In genomic region chr4:120697799-120698484, GRCm38 (mm10) we compare ENCODE assay signal across 10 mouse cellular contexts. TPM values are rescaled to one million over a fixed set of nuclear protein-coding genes. Genes with fewer than 3 reads are reported as not detected.
A peak's percentile ranks its signal among the peaks of the same experiment; 100 is the strongest.
DNase-seq lines count a peak whose midpoint lies in the region; ATAC-seq and TF ChIP-seq lines count a peak whose summit lies in the region.
"Had no signal": no experiment of that assay in that cellular context is flagged by ENCODE, and none has a peak within 500 bp of the region (broad histone marks: within the 10 kb centered on the region; RNA-seq: fewer than 3 reads in every experiment).

No protein-coding gene starts in this region.

- H3K4me3 ChIP-seq in heart, embryonic 10.5 days, result peak overlapping the region; percentile 41
- H3K4me3 ChIP-seq in ES-Bruce4 (ENCODE audit: low read depth, low read length), result peak overlapping the region; percentile 73
- H3K4me3 ChIP-seq in hindbrain, embryonic 12.5 days, result no peak overlapping the region
- H3K4me3 ChIP-seq in liver, postnatal 0 days (ENCODE audit: low read depth, low read length), result no peak overlapping the region

- no peaks in the 10 kb centered on the region for H3K9me3 ChIP-seq in heart, embryonic 10.5 days
- no peaks in the 10 kb centered on the region for H3K9me3 ChIP-seq in ES-Bruce4 (replicated peaks; ENCODE audit: control insufficient read depth, insufficient read depth, low read length, poor library complexity, severe bottlenecking)
- no peaks in the 10 kb centered on the region for H3K9me3 ChIP-seq in hindbrain, embryonic 12.5 days (replicated peaks)
- H3K9me3 ChIP-seq in liver, postnatal 0 days (ENCODE audit: low read length), result no peaks in the 10 kb centered on the region

- no peak for ATAC-seq in hindbrain, embryonic 12.5 days (ENCODE audit: low FRiP score)
- no peak for ATAC-seq in liver, postnatal 0 days

- H3K4me2 ChIP-seq in hindbrain, embryonic 12.5 days (replicated peaks), result peak overlapping the region; percentile 27
- H3K4me2 ChIP-seq in liver, postnatal 0 days (ENCODE audit: low read depth, low read length), result peak overlapping the region; percentile 22; the same call in 1 of the 2 replicates

- H3K36me3 ChIP-seq in heart, embryonic 10.5 days, result no peaks in the 10 kb centered on the region
- no peaks in the 10 kb centered on the region for H3K36me3 ChIP-seq in ES-Bruce4 (ENCODE audit: control insufficient read depth, insufficient read depth, low read length, poor library complexity, severe bottlenecking)
- H3K36me3 ChIP-seq in hindbrain, embryonic 12.5 days, result no peaks in the 10 kb centered on the region
- no peaks in the 10 kb centered on the region for H3K36me3 ChIP-seq in liver, postnatal 0 days (replicated peaks; ENCODE audit: insufficient read depth, low read length)

- no peak overlapping the region for H3K9ac ChIP-seq in ES-Bruce4 (ENCODE audit: low read depth, poor library complexity, severe bottlenecking)
- no peak overlapping the region for H3K9ac ChIP-seq in hindbrain, embryonic 12.5 days
- no peak overlapping the region for H3K9ac ChIP-seq in liver, postnatal 0 days (replicated peaks)

- no peak for DNase-seq in heart, embryonic 10.5 days (ENCODE audit: low spot score)
- no peak for DNase-seq in heart, postnatal 10 days
- no peak for DNase-seq in liver, postnatal 0 days
- no peak for DNase-seq in c-Kit-positive CD71-positive TER-119-positive erythroid progenitor cells, embryonic 14.5 days (ENCODE audit: low spot score)
- DNase-seq in cerebellum, adult 18-20 months, result no peak
- no peak for DNase-seq in natural killer cell, adult 2 months (ENCODE audit: low spot score in 2 of 2)
- DNase-seq: adrenal gland, adult 8-10 months; B cell, adult 2 months had no signal

- intact Hi-C loops in heart, postnatal 10 days (cut with DNase I), result no loop called here

- TF ChIP-seq POLR2A in ES-Bruce4 (IDR thresholded peaks at IDR 0.05; ENCODE audit: insufficient read depth, low read length), result no peak

- H3K27ac ChIP-seq in heart, embryonic 10.5 days, result no peak overlapping the region
- H3K27ac ChIP-seq in ES-Bruce4 (ENCODE audit: insufficient read depth, low read length), result no peak overlapping the region
- no peak overlapping the region for H3K27ac ChIP-seq in hindbrain, embryonic 12.5 days
- no peak overlapping the region for H3K27ac ChIP-seq in liver, postnatal 0 days (ENCODE audit: low read depth)

- TF ChIP-seq CTCF in ES-Bruce4 (IDR thresholded peaks at IDR 0.05; ENCODE audit: low read depth, low read length), result no peak
- TF ChIP-seq CTCF in liver, postnatal 0 days (IDR thresholded peaks at IDR 0.05; ENCODE audit: low read depth), result no peak

- WGBS in heart, embryonic 10.5 days, result 9% methylated on average over 35 of the region's 35 CpGs
- 18% methylated on average over 35 of the region's 35 CpGs for WGBS in hindbrain, embryonic 12.5 days
- 15% methylated on average over 35 of the region's 35 CpGs for WGBS in liver, postnatal 0 days (ENCODE audit: insufficient replicate concordance)

- H3K27me3 ChIP-seq in heart, embryonic 10.5 days (ENCODE audit: insufficient read depth, poor library complexity, severe bottlenecking), result peaks cover 96% of the 10 kb centered on the region
- no peaks in the 10 kb centered on the region for H3K27me3 ChIP-seq in ES-Bruce4 (ENCODE audit: control insufficient read depth, insufficient read depth, low read length, poor library complexity, severe bottlenecking)
- peaks cover 27% of the 10 kb centered on the region for H3K27me3 ChIP-seq in hindbrain, embryonic 12.5 days
- H3K27me3 ChIP-seq in liver, postnatal 0 days (ENCODE audit: insufficient read depth, low read length), result peaks cover 31% of the 10 kb centered on the region

- no peak for TF ChIP-seq EP300 in ES-Bruce4 (IDR thresholded peaks at IDR 0.05; ENCODE audit: insufficient read depth, low read depth, low read length)
- no peak for TF ChIP-seq EP300 in liver, postnatal 0 days (IDR thresholded peaks at IDR 0.05; ENCODE audit: low read depth)

- peaks cover 17% of the 10 kb centered on the region for H3K4me1 ChIP-seq in heart, embryonic 10.5 days
- H3K4me1 ChIP-seq in ES-Bruce4 (ENCODE audit: control insufficient read depth, insufficient read depth, low read length), result no peaks in the 10 kb centered on the region
- H3K4me1 ChIP-seq in hindbrain, embryonic 12.5 days, result 0 out of 2 replicates have a peak, but pooled peaks cover 4% of the 10 kb centered on the region
- 0 out of 2 replicates have a peak, but pooled peaks cover 3% of the 10 kb centered on the region for H3K4me1 ChIP-seq in liver, postnatal 0 days (ENCODE audit: insufficient read depth)

RNA-seq across cellular contexts. Expression of gene Cited4, which starts 31.6 kb away (rescaled TPM):
- 47.3 and 47.5 TPM in 2 replicates for polyA plus RNA-seq in heart, embryonic 10.5 days (2016; fragmentation: Nextera tagmentation; extraction: Ambion mirVana)
- total RNA-seq in heart, postnatal 10 days (2021), result 10 to 100 TPM; 76.0 to 81.5 TPM
- 3.2 and 3.9 TPM in 2 replicates for polyA plus RNA-seq in ES-Bruce4 (2011; ENCODE audit: insufficient read depth, insufficient read length, low read depth, missing spikeins)
- 6.1 and 8.2 TPM in 2 replicates for polyA plus RNA-seq in hindbrain, embryonic 12.5 days (2016; fragmentation: Nextera tagmentation; extraction: Ambion mirVana)
- polyA plus RNA-seq in liver, postnatal 0 days (2015; fragmentation: Nextera tagmentation; extraction: Ambion mirVana), result 21.2 and 22.9 TPM in 2 replicates

RNA-seq across cellular contexts. Expression of gene Kcnq4, which starts 50.5 kb away (rescaled TPM):
- polyA plus RNA-seq in heart, embryonic 10.5 days (2016; fragmentation: Nextera tagmentation; extraction: Ambion mirVana), result 1.1 and 1.7 TPM in 2 replicates
- total RNA-seq in heart, postnatal 10 days (2021), result 1 to 10 TPM; 3.3 to 3.5 TPM
- polyA plus RNA-seq in ES-Bruce4 (2011; ENCODE audit: insufficient read depth, insufficient read length, low read depth, missing spikeins), result 2.5 and 3.2 TPM in 2 replicates
- 5.0 and 5.7 TPM in 2 replicates for polyA plus RNA-seq in hindbrain, embryonic 12.5 days (2016; fragmentation: Nextera tagmentation; extraction: Ambion mirVana)
- 0.14 and 0.20 TPM in 2 replicates for polyA plus RNA-seq in liver, postnatal 0 days (2015; fragmentation: Nextera tagmentation; extraction: Ambion mirVana)

Comparison
In these comparisons a context has a peak if more than half of its experiments do, and no peak if none do; other contexts are left out.
1. H3K4me3 ChIP-seq: peak in heart, embryonic 10.5 days (single experiment) and ES-Bruce4 (single experiment); none in hindbrain, embryonic 12.5 days (single experiment) and liver, postnatal 0 days (single experiment).